Mouse (Mus musculus) intestine, embryonic 15.5 days (tissue): ENCODE measurements around the gene Sertad2. TPM values are rescaled to one million over a fixed set of nuclear protein-coding genes. Genes with fewer than 3 reads are reported as not detected.

Source experiments
- ATAC-seq: fragments of 200-750 bp; cut with Nextera tagmentation; 2 replicates; pipeline ENCODE4 v1.8.0; 2017; ENCODE audit warnings: moderate TSS enrichment, moderate library complexity
- H3K27ac ChIP-seq: fragments of 300-500 bp; sonication (generic); 2 replicates; pipeline ENCODE4 v1.5.1; 2015; ENCODE audit warnings: mild to moderate bottlenecking, inconsistent platforms
- H3K27me3 ChIP-seq: fragments of 300-500 bp; sonication (generic); replicated peaks from 2 replicates; pipeline ENCODE4 v1.6.1; 2015; ENCODE audit warnings: inconsistent platforms
- H3K36me3 ChIP-seq: fragments of 300-500 bp; sonication (generic); 2 replicates; pipeline ENCODE4 v1.6.1; 2015; ENCODE audit warnings: inconsistent platforms
- H3K4me1 ChIP-seq: fragments of 300-500 bp; sonication (generic); replicated peaks from 2 replicates; pipeline ENCODE4 v1.6.1; 2015; ENCODE audit warnings: inconsistent platforms
- H3K4me2 ChIP-seq: fragments of 300-500 bp; sonication (generic); replicated peaks from 2 replicates; pipeline ENCODE4 v1.6.1; 2015; ENCODE audit warnings: mild to moderate bottlenecking, inconsistent platforms
- H3K4me3 ChIP-seq: fragments of 300-500 bp; sonication (generic); replicated peaks from 2 replicates; pipeline ENCODE4 v1.5.1; 2015; ENCODE audit warnings: inconsistent platforms
- H3K9ac ChIP-seq: fragments of 300-500 bp; sonication (generic); 2 replicates; pipeline ENCODE4 v1.6.1; 2015; ENCODE audit warnings: inconsistent platforms
- H3K9me3 ChIP-seq: fragments of 300-500 bp; sonication (generic); 2 replicates; pipeline ENCODE4 v1.6.1; 2016; ENCODE audit warnings: inconsistent platforms
- WGBS: fragments of 180-500 bp; shearing (Covaris S2); methylation state at CpG from one replicate; pipeline ENCODE4 v1.1.7; 2015; 5-methylcytosine and 5-hydroxymethylcytosine counted together
- polyA plus RNA-seq: library from polyadenylated mRNA; unstranded; fragments of >200 nt; fragmentation: Nextera tagmentation; extraction: Ambion mirVana; gene quantifications from 2 replicates; pipeline ENCODE4 v1.2.1, GENCODE M21; 2015

The Sertad2 gene
- polyA plus RNA-seq, 1 experiment from 2014 or later = 36.9 TPM

DNA sequence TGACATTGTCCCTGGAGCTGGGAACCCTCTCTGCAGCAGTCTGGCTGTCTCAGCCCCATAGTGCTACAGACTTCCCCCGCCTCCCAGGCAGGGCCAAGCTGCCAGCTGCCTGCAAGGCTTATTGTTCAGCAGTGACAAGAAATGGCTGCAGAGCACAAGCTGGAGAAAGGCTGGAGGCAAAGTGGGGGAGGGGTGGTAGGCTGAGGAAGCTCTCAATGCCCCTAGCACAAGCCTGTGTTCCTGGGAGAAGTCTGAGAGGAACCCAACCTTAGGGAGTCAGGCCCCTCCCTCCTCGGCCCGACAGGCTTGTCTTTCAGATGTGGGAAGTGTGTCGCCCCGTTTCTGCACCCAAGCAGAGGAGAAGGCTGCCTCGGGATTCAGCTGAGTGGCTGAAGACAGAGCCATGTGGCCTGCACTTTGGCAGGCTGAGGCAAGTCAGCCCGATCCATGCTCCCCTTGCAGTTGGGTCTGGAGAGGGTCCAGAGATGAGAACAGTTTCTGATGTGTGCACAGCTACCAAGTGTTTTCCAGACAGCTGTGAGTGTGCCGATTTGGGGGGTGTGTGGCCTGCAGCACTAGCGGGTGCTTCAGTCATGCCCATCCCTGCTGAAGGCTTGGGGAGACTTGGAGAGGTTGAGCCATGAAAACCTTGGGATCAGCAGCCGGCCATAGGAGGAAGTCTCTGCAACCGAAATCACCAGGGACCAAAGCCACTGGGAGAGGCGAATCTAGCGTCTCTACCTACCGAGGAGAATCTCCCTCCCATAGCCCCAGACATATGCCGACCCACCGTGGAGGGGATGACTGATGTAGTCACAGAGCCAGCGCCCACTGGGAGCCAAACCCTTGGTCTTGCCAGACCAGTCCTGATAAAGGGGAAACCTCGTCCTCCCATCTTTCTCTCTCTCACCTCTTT is 113.0 kb downstream of the Sertad2 start:
- Histone ChIP-seq H3K27ac (peak overlapping the region; percentile 72), H3K36me3 (0 out of 2 replicates have a peak, but pooled peaks cover 4% of the 10 kb centered on the region), H3K4me3 (peak overlapping the region; percentile 3; the same call in 1 of the 2 replicates), H3K27me3 (no peaks in the 10 kb centered on the region), H3K9me3 (no peaks in the 10 kb centered on the region), H3K9ac (0 out of 2 replicates have a peak overlapping the region, but pooled peaks have one; percentile 9), H3K4me2 (peak overlapping the region; percentile 51), H3K4me1 (peaks cover 23% of the 10 kb centered on the region)
- WGBS = 20% methylated on average over 18 of the region's 18 CpGs
- ATAC-seq = peak; percentile 80

DNA sequence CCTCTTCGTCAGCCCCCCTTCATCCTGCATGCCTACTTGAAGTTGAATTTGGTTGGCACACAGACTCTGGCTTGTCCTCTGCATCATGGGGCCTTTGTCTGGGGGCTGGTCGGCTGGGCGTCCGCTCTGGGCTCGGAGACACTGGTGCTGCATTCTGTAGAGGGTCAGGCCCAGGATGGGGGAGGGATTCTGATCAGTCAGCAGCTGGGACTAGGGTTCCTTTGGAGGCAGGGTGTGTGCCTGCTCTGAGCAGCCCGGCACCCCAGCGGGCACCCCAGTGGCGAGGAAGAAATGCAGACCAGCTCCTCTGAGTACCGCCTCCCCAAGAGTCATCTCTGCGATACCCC is 113.6 kb downstream of the Sertad2 start:
- Histone ChIP-seq H3K9ac (0 out of 2 replicates have a peak overlapping the region, but pooled peaks have one; percentile 9), H3K4me3 (peak overlapping the region; percentile 3; the same call in 1 of the 2 replicates), H3K27ac (peak overlapping the region; percentile 72; the same call in 1 of the 2 replicates), H3K9me3 (no peaks in the 10 kb centered on the region), H3K36me3 (0 out of 2 replicates have a peak, but pooled peaks cover 4% of the 10 kb centered on the region), H3K4me1 (peaks cover 23% of the 10 kb centered on the region), H3K4me2 (peak overlapping the region; percentile 51), H3K27me3 (no peaks in the 10 kb centered on the region)
- peak; percentile 41; the same call in 1 of the 2 replicates for ATAC-seq
- 27% methylated on average over 10 of the region's 10 CpGs for WGBS

DNA sequence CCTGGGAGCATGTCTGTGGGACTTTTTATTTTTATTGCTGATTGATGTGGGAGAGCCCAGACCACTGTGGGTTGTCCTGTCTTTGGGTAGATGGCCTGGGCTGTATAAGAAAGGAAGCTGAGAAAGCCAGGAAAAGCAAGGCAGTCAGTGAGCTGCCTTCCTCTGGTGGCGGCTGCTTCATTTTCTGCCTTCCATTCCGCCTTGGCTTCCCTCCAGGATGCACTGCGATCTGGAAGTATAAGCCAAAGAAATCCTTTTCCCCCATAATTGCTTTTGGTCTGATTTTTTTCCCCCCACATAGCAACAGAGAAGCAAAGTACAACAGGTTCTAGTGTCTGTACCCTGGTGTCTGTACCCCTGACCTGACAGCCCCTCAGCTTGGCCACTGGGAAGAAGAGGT is 116.0 kb downstream of the Sertad2 start:
- Histone ChIP-seq H3K9ac (no peak overlapping the region), H3K9me3 (no peaks in the 10 kb centered on the region), H3K4me3 (no peak overlapping the region), H3K36me3 (no peaks in the 10 kb centered on the region), H3K27me3 (no peaks in the 10 kb centered on the region), H3K4me2 (no peak overlapping the region), H3K27ac (no peak overlapping the region), H3K4me1 (peaks cover 27% of the 10 kb centered on the region)
- ATAC-seq = no peak
- 64% methylated on average over 3 of the region's 3 CpGs for WGBS

DNA sequence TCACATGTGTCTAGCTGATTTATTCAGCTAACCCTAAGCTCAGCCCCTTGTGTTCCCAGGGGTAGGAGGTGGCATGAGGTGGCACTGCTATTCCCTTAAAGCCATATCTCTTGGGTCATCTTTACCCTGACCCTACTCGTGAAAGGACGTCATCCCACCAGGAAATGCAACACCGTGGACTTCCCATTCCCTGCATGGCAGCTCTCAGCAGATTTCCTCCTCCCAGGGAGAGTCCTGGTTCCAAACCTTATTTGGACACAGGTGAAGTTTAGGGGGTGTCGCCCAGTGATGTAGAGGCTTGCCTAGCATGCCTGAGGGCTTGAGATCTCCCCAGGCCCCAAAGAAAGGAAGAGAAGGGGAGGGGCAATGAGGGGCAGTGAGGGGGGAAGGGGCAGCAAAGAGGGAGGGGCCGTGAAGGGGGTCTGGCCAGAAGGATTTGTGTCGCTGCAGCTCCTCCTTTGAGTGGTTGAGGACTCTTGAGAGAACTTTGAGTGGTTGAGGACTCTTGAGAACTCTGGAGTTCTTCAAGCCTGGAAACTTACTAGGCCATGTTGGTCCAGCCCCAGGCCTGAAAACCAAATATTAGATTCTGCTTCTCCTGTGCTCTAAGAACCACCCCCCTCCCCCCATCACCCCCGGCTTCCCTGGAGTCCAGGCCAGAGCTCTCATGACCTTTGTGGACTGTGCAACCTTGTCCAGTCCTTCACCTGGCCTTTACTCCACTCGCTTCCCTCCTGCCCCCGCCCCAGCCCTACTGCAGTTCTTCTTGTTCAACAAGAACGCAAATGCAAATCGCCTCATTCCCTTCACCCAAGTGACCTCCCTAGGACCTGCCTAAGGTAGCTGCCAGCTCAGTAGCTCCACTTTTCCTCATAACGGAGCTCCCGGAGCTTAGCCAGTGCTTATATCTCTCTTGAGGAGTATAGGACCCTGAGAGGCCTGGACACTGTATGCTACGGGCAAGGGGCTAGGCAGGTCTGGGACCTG is 117.4 kb downstream of the Sertad2 start:
- no peaks in the 10 kb centered on the region for H3K9me3 ChIP-seq
- H3K27ac ChIP-seq = no peak overlapping the region
- 74% methylated on average over 14 of the region's 14 CpGs for WGBS
- H3K4me2 ChIP-seq = no peak overlapping the region
- no peak overlapping the region for H3K4me3 ChIP-seq
- H3K9ac ChIP-seq = no peak overlapping the region
- H3K27me3 ChIP-seq = no peaks in the 10 kb centered on the region
- peaks cover 22% of the 10 kb centered on the region for H3K4me1 ChIP-seq
- no peaks in the 10 kb centered on the region for H3K36me3 ChIP-seq
- ATAC-seq = no peak

DNA sequence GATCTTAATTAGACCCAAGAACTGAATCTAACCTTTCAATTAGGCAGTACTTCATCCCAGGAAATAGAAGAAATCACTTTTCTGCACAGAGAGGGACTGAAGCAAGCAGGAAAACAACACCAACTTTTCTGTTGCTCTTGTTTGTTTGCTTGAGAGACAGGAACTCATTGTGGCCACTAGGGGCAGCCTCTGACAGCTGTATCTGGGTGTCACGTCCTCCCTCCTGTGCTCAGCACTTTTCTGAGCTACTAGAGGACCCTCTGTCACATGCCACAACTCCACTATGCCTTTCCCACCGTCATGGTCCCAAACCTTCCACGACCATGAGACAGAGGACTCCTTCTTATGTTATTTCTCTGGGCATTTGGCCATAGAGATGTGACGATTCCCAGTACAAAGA is 118.6 kb downstream of the Sertad2 start:
- Histone ChIP-seq H3K4me3 (no peak overlapping the region), H3K27me3 (no peaks in the 10 kb centered on the region), H3K4me2 (no peak overlapping the region), H3K9ac (no peak overlapping the region), H3K36me3 (no peaks in the 10 kb centered on the region), H3K4me1 (peaks cover 9% of the 10 kb centered on the region), H3K27ac (no peak overlapping the region), H3K9me3 (no peaks in the 10 kb centered on the region)
- no peak for ATAC-seq
- 38% methylated on average over 4 of the region's 4 CpGs for WGBS

DNA sequence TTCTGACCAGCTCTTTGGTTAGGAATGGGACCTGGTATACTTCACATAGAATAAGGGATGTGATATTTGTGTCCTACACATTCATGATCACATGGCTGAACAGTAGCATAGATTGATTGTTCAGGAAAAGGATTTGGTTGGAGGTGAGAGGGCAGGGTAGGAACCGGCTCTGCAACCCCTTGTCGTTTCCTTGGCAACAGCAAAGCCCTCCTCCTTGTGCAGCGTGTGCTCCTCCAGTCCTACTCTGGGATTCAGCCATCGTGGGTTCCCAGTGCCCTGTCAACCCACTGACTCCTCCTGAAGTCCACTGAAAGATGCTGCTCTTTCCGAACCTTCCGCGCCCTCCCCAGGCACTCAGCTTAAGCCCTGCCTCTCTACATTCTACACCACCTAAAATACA is 119.8 kb downstream of the Sertad2 start:
- Histone ChIP-seq H3K4me2 (no peak overlapping the region), H3K4me3 (no peak overlapping the region), H3K9ac (no peak overlapping the region), H3K36me3 (no peaks in the 10 kb centered on the region), H3K27ac (no peak overlapping the region), H3K27me3 (no peaks in the 10 kb centered on the region), H3K9me3 (no peaks in the 10 kb centered on the region), H3K4me1 (0 out of 2 replicates have a peak, but pooled peaks cover 4% of the 10 kb centered on the region)
- no peak; the same call in 1 of the 2 replicates for ATAC-seq
- 60% methylated on average over 7 of the region's 7 CpGs for WGBS

DNA sequence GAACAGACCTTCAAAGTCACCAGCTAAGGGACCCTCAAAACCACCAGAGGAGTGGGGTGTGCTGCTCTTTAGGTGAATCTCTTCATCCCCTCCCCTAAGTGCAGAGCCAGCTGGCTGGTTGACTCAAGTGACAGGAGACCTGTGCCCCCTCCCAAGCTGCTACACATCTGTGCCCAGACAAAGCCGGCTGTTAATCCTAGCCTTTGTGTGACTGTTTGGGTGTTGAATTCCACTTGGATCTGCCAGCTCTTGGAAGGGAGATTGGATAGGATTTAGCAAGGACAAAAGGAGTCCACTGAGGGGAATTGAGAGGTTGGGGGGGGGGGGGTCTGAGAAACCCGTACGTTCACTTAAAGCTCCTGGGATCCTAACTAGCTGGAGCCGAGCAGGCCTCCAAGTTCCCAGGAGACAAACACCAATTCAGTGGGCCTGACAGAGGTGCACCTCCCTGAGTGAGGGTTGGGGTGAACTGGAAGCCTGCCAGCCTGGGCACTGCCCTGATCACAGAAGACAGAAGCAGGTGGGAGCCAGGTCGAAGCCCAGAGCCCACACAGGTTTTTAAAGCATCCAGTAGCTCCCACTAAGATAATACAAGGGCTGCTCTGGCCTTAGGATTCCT is 120.6 kb downstream of the Sertad2 start:
- Histone ChIP-seq H3K36me3 (no peaks in the 10 kb centered on the region), H3K27me3 (no peaks in the 10 kb centered on the region), H3K9me3 (no peaks in the 10 kb centered on the region), H3K4me3 (no peak overlapping the region), H3K4me2 (no peak overlapping the region), H3K27ac (no peak overlapping the region), H3K9ac (no peak overlapping the region), H3K4me1 (0 out of 2 replicates have a peak, but pooled peaks cover 4% of the 10 kb centered on the region)
- no peak for ATAC-seq
- WGBS = 66% methylated on average over 5 of the region's 5 CpGs

DNA sequence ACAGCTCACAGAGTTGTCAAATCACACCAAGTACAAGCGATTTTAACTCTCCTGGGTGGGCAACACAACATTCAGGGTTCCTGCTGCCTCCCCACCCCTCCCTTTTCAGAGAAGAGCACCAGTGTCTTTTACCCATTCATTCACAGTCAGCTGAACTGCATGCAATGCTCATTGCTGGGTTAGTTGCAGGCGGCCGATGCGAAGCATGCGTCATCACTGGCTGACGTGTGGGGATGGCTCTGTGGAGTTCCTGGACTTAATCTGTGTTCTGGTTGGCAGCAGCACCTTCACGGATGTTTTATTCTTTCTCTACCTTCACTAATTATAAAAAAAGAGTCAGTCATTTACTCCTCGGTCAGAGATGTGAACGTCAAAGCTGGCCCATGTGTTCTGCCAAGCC is 121.8 kb downstream of the Sertad2 start:
- H3K4me1 ChIP-seq = 0 out of 2 replicates have a peak, but pooled peaks cover 4% of the 10 kb centered on the region
- no peak overlapping the region for H3K9ac ChIP-seq
- no peak overlapping the region for H3K4me3 ChIP-seq
- H3K27me3 ChIP-seq = no peaks in the 10 kb centered on the region
- H3K36me3 ChIP-seq = no peaks in the 10 kb centered on the region
- no peak overlapping the region for H3K27ac ChIP-seq
- H3K9me3 ChIP-seq = no peaks in the 10 kb centered on the region
- no peak overlapping the region for H3K4me2 ChIP-seq
- ATAC-seq = no peak
- 80% methylated on average over 9 of the region's 9 CpGs for WGBS

DNA sequence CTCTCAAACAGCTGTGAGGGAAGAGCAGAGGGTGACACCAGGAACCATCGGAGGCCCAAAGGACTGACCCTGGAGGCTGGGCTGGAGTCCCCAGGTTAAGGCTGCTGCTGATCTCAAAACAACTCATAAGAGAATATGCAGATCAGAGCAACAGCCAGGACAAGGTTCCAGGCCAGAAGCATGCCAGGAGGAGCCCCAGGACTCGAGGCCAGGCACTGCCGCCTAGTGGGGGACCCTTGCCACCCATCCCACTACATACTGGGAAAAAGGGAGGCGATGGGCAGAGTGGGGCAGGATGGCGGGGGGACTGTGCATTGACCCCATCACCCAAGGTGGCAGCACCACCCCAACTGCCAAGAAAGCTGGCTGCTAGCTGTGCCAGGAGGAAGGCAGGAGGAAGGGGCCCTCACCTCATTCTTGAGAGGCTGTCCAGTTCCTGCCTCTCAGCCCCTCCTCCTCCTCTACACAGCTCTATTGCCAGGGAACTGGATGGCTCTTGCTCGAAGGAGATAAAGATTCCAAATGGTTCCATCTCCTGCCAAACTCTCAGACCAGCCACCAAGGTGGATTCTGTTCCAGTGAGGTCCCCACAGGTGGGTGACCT is 128.8 kb downstream of the Sertad2 start:
- no peaks in the 10 kb centered on the region for H3K36me3 ChIP-seq
- H3K9ac ChIP-seq = no peak overlapping the region
- WGBS = 58% methylated on average over 6 of the region's 6 CpGs
- H3K9me3 ChIP-seq = no peaks in the 10 kb centered on the region
- H3K27me3 ChIP-seq = no peaks in the 10 kb centered on the region
- H3K4me1 ChIP-seq = no peaks in the 10 kb centered on the region
- no peak for ATAC-seq
- H3K4me2 ChIP-seq = no peak overlapping the region
- no peak overlapping the region for H3K4me3 ChIP-seq
- no peak overlapping the region for H3K27ac ChIP-seq

DNA sequence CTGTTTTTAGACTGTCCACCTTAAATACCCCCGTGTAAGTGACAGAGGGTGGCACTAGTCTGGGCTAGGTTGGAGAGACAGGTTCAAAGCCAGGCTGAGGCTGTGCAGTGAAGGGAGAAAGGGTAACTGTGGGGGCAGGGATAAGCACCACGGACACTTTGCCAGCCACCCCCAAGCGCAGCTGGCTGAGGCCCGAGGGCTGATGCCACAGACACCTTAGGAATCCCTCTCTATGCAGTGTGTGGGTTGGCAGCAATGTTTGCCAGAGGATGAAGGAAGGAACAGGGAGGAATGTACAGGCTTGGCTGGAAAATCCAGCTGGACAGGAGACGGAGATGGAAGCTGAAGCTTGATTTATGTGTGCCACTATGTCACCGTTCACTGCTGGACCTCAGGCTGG is 129.5 kb downstream of the Sertad2 start:
- Histone ChIP-seq H3K9me3 (no peaks in the 10 kb centered on the region), H3K4me2 (no peak overlapping the region), H3K27me3 (no peaks in the 10 kb centered on the region), H3K36me3 (no peaks in the 10 kb centered on the region), H3K9ac (no peak overlapping the region), H3K4me1 (no peaks in the 10 kb centered on the region), H3K4me3 (no peak overlapping the region), H3K27ac (no peak overlapping the region)
- WGBS = 69% methylated on average over 6 of the region's 6 CpGs
- ATAC-seq = no peak

DNA sequence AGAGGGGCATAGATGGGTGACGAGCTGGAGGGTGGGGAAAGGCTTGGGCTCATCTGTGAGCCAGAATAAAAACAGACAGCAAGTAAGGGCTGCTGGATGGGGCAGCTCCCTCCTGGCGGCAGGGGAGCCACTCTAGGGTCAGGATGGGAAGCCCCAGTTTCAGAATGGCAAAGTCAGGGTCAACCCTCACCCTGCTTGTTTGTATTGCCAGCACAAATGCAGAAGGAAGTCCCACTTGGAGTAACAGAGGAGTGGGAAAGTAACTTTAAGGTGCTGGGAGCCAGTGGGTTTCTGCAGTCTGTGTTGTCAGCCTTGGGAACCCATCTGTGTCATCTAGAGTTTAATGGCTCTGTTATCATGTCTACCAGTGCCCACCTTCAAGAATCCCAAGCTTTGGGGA is 136.3 kb downstream of the Sertad2 start:
- no peak overlapping the region for H3K9ac ChIP-seq
- no peak for ATAC-seq

More for the DNA sequence above, 136.3 kb downstream of the Sertad2 start:
- Histone ChIP-seq H3K9me3 (no peaks in the 10 kb centered on the region), H3K27me3 (no peaks in the 10 kb centered on the region), H3K4me3 (no peak overlapping the region), H3K36me3 (no peaks in the 10 kb centered on the region), H3K4me1 (no peaks in the 10 kb centered on the region), H3K27ac (no peak overlapping the region), H3K4me2 (no peak overlapping the region)
- WGBS = 70% methylated on average over 2 of the region's 2 CpGs
